Mouse (Mus musculus): ENCODE measurements around the gene Traf5. TPM values are rescaled to one million over a fixed set of nuclear protein-coding genes. Genes with fewer than 3 reads are reported as not detected.

The Traf5 gene
- polyA plus RNA-seq, 1 experiment: 1.0 TPM

DNA sequence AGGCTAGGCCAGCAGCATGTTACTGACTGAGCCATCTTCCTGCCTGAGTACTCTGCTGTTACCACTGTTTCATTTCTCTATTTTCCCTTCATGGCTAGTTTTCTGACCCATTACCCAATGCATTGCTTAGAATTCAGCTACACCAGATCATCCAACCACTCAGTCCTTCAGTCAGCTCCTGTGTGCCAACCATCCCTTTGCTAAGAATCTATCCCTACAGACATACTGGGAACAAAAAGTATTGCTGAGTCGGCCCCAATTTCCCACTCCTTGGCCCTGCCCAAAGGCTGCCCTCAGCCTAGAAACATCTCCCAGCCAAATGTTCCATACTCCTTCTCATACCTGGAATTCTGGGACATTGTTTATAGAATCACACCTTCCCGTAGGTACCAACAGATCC lies 11.2 kb downstream of the Traf5 start:
- TF ChIP-seq GATA1 (IDR thresholded peaks at IDR 0.05; ENCODE audit: low read length): no peak

DNA sequence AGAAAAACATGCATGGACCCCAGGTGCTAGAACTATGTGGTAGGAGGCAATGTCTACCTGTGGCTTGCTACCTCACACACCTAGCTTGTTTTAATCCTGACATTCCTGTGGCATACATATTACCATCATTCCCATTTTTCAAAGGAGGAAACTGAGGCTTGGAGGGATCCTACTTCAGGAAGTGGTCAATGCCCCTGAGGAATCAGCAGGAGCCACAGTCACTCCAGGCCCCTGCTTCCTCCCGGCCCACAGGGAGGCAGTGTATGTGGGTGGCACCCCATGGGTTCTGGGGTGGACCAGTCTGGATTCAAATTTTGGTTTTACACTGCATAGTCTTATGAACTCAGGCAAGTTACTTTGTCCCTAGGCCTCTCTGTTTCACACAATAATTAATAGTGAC lies 13.2 kb downstream of the Traf5 start:
- TF ChIP-seq GATA1 (IDR thresholded peaks at IDR 0.05; ENCODE audit: low read length): no peak

DNA sequence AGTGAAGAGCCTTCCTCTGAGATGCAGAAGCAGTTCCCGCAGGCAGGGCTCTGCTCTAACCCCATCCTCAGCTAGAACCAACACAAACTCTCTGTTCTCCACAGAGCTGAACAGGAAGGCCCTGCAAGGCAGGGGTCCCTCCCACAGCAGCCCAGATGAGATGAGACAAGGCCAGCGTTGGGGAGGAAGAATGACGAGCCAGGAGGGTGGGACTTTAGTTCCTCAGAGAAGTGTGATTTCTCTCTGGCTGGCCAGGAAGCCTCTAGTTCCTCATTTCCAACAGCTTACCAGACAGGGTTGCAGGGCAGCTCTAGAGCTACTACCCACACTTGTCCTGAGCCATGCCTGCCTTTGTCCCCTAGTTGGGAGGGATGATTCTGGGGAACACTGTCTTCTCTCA lies 14.0 kb downstream of the Traf5 start:
- no peak for TF ChIP-seq GATA1 (IDR thresholded peaks at IDR 0.05; ENCODE audit: low read length)

DNA sequence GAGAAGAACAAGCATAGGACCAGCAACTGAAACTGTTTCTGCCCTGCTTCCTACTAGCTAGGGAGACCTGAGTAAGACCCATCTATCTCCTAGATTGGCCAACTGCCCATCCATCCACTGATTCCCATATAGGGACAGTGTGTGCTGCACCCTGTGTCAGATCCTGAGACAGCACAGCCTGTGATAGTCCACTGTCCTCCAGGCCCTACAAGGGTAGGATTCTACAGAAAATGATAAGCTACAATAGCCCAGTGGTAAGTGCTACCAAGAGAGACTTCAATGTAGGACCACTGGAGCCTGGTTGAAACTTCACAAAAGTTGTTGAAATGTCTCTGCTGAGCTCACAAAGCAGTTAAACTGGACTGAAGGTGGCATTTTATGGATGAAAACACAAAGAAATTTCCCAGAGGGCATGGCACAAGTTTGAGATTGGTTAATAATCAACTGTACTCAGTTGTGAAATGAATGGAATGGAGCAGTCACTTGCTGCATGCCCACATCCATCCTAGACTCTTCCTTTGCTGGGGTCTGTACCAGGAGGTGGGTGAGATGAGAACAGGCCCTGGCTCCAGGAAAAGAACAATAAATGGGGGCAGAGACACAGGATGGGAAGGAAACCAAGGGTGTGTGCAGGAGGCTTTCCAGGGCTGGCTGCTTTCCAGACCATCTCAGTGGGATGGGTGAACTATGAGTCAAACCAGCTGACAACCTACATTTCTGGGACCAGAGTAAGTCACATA lies 15.4 kb downstream of the Traf5 start:
- no peak for TF ChIP-seq GATA1 (IDR thresholded peaks at IDR 0.05; ENCODE audit: low read length)

DNA sequence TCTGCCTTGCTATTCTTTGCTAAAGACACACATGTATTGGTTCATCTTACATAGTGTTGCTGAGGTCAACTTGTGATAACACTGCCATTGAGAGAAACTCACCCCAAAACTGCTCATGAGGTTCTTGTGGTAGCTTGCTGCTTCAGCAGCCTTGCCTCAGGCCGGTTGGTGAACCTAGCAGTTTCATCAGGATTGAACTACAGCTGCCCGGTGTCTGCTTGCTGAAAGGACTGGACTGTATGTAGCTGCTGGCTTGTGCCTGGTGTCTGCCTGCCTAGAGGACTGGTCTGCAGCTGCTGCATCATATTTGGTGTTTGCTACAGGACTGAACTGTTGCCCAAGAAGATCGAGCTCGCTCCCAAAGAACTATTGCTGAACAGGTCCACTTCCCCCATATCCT lies 16.3 kb downstream of the Traf5 start:
- TF ChIP-seq GATA1 (IDR thresholded peaks at IDR 0.05; ENCODE audit: low read length): no peak

DNA sequence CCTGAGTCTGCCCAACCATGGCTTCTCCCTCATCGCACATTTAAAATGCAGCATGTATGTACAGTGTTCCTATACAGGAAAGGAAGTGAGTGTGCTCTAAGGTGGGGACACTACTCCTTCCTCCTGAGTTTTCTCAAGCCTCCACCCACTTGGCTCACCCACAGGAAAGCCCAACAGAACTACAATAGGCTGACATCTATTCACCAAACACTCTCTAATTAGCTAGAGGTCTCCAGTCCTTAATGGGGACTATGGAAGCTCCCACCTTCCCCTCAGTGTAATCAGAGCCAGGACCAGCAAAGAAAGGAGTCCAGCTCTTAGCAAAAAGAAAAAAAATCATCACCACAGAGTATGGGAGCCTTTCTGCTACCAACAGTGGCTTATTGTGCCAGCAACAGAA lies 17.5 kb downstream of the Traf5 start:
- no peak for TF ChIP-seq GATA1 (IDR thresholded peaks at IDR 0.05; ENCODE audit: low read length)

DNA sequence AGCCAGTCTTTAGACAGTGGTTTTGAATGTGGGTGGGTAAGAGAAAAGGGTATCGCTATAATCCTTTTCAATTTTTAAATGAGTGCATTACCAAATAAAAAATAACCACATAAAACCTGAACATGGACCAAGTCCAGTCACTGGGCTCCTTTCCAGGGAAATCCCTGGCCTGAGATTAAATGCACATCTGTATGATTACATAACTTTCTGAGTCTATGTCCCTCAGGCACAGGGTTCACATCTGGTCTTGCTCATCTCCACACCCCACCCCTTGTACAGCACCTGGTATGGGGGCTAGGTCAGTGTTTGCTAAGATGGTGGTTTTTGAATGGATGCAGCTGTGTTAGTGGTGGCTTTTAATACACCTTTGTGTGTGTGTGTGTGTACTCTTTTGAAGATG lies 19.9 kb downstream of the Traf5 start:
- TF ChIP-seq GATA1 (IDR thresholded peaks at IDR 0.05; ENCODE audit: low read length): no peak

DNA sequence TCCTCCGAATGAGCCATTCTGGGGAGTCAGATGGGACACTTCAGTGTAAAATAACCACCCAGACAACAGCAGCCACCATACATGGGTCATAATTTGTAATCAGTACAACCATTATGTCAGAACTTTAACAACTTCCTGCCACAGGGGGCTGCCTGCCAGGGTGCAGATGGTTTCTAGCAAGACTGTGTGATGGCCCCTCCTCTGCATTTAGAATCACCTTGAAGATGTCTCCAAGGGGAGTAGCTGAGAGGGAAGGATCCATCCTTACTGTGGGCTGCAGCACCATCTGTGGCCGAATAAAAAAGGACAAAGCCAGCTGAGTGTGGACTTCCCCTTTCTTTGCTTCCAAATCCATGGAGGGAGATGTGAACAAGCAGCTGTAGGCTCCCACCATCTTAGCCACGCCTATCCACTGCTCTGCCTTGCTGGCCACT lies 21.7 kb downstream of the Traf5 start:
- TF ChIP-seq GATA1 (IDR thresholded peaks at IDR 0.05; ENCODE audit: low read length): no peak

DNA sequence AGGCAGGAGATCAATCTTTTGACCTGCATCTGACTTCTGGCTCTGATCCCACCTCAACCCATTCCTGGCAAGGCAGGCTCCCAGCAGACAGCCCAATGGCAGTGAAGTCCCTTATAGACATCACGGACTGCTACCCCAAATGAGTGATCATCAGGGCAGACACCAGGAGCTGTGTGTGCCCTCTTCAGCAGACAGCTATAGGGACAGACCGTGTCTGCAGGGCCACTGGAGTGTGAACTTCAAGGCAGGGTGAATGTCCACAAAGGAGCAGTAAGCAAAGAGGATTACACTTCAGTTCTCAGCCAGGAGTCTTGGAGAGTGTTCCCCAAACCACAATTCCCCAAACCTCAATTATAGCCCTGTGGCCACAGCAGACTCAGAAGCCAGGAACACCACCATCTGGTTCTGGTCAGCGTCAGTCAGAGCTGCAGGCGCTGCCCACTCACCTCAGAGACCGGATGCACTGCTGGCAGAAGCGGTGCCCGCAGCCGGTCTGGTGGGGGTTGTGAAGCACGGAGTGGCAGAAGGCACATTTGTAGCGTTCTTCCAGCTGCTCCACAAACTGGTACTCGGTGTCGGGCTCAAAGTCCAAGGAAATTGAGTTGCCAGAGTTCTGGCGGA lies 22.3 kb downstream of the Traf5 start:
- no peak for TF ChIP-seq GATA1 (IDR thresholded peaks at IDR 0.05; ENCODE audit: low read length)

DNA sequence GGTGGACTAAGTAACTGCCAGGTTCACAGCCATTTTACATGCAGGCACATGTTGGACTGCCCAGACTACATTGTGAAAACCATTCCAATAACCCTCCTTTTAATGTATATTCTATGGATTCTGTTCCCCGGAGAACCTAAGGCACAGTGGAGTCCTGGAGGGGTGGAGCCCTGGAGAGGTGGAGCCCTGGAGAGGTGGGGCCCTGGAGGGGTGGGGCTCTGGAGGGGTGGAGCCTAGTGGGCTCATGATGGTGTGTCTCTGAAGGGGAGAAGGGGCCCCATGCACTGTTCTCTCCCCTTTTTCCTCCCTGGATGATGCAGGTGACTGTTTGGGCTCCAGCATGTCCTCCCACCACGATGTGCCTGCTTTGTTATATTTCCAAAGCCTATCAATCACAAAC lies 24.2 kb downstream of the Traf5 start:
- no peak for TF ChIP-seq GATA1 (IDR thresholded peaks at IDR 0.05; ENCODE audit: low read length)

DNA sequence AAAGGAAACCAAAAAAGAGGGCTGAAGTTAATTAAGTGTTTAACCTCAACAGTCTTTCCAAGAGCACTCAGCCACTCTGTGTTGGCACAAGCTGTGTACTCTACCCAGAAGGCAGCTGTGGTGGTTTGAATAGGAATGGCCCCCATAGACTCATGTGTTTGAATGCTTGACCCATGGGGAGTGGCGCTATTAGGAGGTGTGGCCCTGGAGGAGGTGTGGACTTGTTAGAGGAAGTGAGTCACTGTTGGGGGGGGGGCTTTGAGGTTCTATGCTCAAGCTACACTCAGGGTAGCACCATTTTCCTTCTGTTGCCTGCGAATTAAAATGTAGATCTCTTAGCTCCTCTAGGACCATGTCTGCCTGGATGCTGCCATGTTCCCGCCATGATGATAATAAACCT lies 25.4 kb downstream of the Traf5 start:
- no peak for TF ChIP-seq GATA1 (IDR thresholded peaks at IDR 0.05; ENCODE audit: low read length)

DNA sequence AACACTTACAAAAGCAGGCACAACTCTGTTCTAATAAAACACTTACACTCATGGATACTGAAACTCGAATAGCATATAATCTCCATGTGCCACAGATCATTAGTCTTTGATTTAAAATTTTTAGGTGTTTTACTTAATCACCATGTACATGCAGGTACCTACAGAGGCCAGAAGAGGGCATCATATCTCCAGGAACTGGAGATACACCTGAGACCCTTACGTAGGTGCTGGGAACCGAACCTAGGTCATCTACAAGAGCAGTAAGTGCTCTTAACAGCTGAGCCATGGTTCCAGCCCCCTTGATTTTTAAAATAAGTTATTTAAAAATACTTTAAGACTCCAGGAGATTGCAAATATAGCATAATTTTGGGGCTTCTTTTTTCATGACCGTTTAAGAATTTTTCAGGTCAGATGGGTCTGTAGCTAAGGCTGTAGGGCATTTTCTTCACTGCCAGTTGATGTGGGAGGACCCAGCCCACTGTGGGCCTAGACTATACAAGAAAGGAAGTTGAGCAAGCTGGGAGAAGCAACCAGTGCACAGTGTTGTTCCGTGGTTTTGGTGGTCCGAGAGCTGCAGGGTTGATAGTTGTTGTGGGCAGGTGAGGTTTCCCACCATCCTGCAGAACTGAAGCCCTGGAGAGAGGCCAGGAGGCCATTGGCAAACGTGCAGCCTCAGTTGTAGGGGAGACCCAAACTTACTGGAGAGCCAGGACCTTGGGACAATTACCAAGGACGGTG lies 29.0 kb downstream of the Traf5 start:
- TF ChIP-seq GATA1 (IDR thresholded peaks at IDR 0.05; ENCODE audit: low read length): no peak

DNA sequence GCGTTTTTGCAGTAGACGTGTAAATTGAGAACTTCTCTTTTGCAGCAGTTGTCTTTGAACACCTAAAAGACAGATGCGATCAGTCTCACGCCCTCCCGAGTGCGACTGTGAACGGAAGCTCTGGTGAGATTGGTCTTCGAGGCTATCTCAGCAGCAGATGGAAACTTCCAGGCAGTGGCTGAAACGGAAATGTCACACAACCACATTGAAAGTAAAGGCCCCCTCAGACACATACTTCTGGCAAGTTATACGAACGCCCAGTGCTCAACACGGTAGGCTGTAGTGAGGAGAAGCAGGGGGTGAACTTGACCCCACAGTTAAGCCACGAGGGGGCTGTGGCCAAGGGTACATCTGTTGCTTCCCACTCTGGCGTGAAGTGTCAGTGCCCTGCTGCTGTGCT lies 29.7 kb downstream of the Traf5 start:
- no peak for TF ChIP-seq GATA1 (IDR thresholded peaks at IDR 0.05; ENCODE audit: low read length)

DNA sequence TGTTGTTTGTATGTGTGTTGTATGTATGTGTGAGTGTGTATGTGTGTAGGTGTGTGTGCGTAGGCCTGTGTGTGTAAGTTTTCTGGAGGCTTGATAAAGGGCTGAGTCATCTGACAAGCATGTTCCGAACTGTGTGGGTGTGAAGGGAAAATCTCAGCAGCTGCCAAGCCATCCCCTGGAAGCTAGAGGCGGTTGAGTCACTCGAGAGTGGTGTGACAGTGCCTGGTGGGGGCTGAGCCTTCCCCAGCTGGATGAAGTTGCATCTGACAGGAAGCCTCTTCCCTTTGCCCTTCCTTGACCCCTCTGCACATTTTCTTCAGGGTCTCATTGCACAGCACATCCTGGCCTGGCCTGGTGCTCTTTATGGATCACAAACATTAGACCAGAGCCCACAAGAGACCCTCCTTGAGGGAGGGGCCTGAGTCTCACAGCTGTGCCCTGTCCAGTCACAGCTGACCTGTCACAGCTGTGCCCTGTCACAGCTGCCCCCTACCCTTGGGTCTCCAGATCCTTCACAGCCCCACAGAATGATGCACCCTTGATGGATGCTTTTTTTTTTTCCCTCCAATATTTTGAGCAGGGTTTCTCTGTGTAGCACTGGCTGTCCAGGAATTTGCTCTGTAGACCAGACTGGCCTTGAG lies 30.6 kb downstream of the Traf5 start:
- no peak for TF ChIP-seq GATA1 (IDR thresholded peaks at IDR 0.05; ENCODE audit: low read length)

DNA sequence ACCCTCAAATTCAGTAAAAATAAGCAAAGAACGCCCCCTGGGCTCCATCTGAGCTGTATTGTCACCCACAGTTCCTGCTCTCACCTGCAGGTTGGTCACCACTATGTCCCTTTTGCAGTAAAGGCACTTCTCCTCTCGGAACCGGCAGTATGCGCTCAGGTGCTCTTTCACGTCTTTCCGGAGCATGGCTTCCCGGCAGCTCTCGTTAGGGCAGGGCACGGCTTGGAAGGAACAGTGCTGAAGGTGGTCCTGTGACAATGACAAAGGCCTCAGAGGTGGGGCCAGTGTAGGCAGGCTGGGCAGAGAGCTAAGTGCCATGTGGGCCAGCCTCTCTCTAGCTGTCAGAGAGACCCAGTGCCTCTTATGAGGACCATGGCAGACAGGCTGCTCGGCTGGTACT lies 33.4 kb downstream of the Traf5 start:
- no peak for TF ChIP-seq GATA1 (IDR thresholded peaks at IDR 0.05; ENCODE audit: low read length)

DNA sequence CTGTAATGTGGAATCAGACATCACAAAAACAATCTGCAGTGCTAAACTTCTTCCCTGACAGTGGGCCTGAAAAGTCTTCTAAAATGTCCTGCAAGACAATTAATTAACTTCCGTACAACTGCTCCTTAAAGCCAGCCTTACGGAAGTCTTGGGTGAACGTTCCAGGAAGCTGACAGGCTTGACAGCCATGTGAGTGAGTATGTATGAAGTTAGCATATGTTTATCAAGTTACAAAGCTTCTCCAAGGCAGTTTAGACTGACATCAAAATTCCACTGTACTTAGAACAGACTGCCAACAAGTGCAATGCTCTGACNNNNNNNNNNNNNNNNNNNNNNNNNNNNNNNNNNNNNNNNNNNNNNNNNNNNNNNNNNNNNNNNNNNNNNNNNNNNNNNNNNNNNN lies 38.6 kb downstream of the Traf5 start:
- no peak for TF ChIP-seq GATA1 (IDR thresholded peaks at IDR 0.05; ENCODE audit: low read length)

All from G1E-ER4 (cell line).